Mouse (Mus musculus) brain, embryonic 14.5 days (tissue): ENCODE results near the gene Mtmr11.
A peak's percentile ranks its signal among the peaks of the same experiment; 100 is the strongest.

Source experiments
- CTCF ChIP-seq: fragments of 200-500 bp; IDR thresholded peaks from 2 replicates; pipeline ENCODE4 v1.5.1; 2012; ENCODE audit warnings: inconsistent platforms, mild to moderate bottlenecking, moderate library complexity, borderline replicate concordance; ENCODE audit not compliant: insufficient read depth, insufficient read length; ENCODE audit errors: extremely low read depth
- POLR2A ChIP-seq: fragments of 200-500 bp; IDR thresholded peaks from 2 replicates; pipeline ENCODE4 v1.6.1; 2012; ENCODE audit warnings: mild to moderate bottlenecking, inconsistent platforms, borderline replicate concordance; ENCODE audit not compliant: poor library complexity, insufficient read depth, insufficient read length, severe bottlenecking; ENCODE audit errors: extremely low read depth

GRCm38 (mm10) chr3:96220765-96221639 is 59.2 kb downstream of the Mtmr11 start, which contains the start of the genes Hist2h2ac and Hist2h2be:
- no peak for TF ChIP-seq CTCF
- TF ChIP-seq POLR2A: peak; percentile 57; the same call in 1 of the 2 replicates
